8 mouse cellular contexts compared by ENCODE assay signal in genomic region chrX:150813464-150814138, GRCm38 (mm10). TPM values are rescaled to one million over a fixed set of nuclear protein-coding genes. Genes with fewer than 3 reads are reported as not detected.
DNase-seq lines count a peak whose midpoint lies in the region; ATAC-seq and TF ChIP-seq lines count a peak whose summit lies in the region.

No protein-coding gene starts in this region.

- no peaks in the 10 kb centered on the region for H3K9me3 ChIP-seq in ES-E14 (ENCODE audit: control insufficient read depth, insufficient read depth, low read depth, low read length)
- H3K9me3 ChIP-seq in hindbrain, embryonic 13.5 days: no peaks in the 10 kb centered on the region
- H3K9me3 ChIP-seq in megakaryocyte, embryonic 14.5 days: no peaks in the 10 kb centered on the region

- no peaks in the 10 kb centered on the region for H3K36me3 ChIP-seq in ES-E14 (ENCODE audit: control insufficient read depth, insufficient read depth, low read length, poor library complexity, severe bottlenecking)
- peaks cover 31% of the 10 kb centered on the region for H3K36me3 ChIP-seq in hindbrain, embryonic 13.5 days
- peaks cover 31% of the 10 kb centered on the region for H3K36me3 ChIP-seq in megakaryocyte, embryonic 14.5 days (replicated peaks; ENCODE audit: low read length)

- peak; percentile 75 for ATAC-seq in hindbrain, embryonic 13.5 days (ENCODE audit: low FRiP score)

- 0 out of 2 replicates have a peak, but pooled peaks cover 6% of the 10 kb centered on the region for H3K27me3 ChIP-seq in hindbrain, embryonic 13.5 days
- peaks cover 10% of the 10 kb centered on the region for H3K27me3 ChIP-seq in megakaryocyte, embryonic 14.5 days (replicated peaks)

- 0 out of 2 replicates have a peak overlapping the region, but pooled peaks have one; percentile 18 for H3K27ac ChIP-seq in ES-E14 (ENCODE audit: insufficient read depth, low read depth, low read length, poor library complexity, severe bottlenecking)
- H3K27ac ChIP-seq in hindbrain, embryonic 13.5 days: peak overlapping the region; percentile 88

- peak; percentile 2 for DNase-seq in ES-E14 (ENCODE audit: low read depth, low spot score)
- peak; percentile 34 for DNase-seq in brain, embryonic 18.5 days (ENCODE audit: low read depth, low spot score)
- peak; percentile 31 for DNase-seq in forelimb bud, embryonic 11.5 days (ENCODE audit: low read depth, low spot score)
- DNase-seq in left cerebral cortex, postnatal 25 days (ENCODE audit: low spot score in 2 of 2): peak; percentile 6 to 9
- DNase-seq in right cerebral cortex, postnatal 25 days: peak; percentile 15
- no peak for DNase-seq in spleen, postnatal 10 days (ENCODE audit: low spot score in 2 of 2)

- peak overlapping the region; percentile 55 for H3K4me2 ChIP-seq in hindbrain, embryonic 13.5 days

- in situ Hi-C loops in ES-E14 (cut with MboI; ENCODE audit: low sequenced_read_pairs in 2 of 2, unreplicated experiment in 2 of 2): no loop called here

- 19% methylated on average over 16 of the region's 16 CpGs for WGBS in hindbrain, embryonic 13.5 days

- H3K9ac ChIP-seq in ES-E14 (ENCODE audit: insufficient read depth, low read depth, low read length, poor library complexity, severe bottlenecking): peak overlapping the region; percentile 64
- H3K9ac ChIP-seq in hindbrain, embryonic 13.5 days: peak overlapping the region; percentile 70

- intact Hi-C loops in left cerebral cortex, postnatal 25 days (cut with DNase I): no loop called here

- peak overlapping the region; percentile 74 to 91 for H3K4me3 ChIP-seq in ES-E14 (ENCODE audit: insufficient read depth in 1 of 2, low read depth in 1 of 2, low read length in 2 of 2, poor library complexity in 1 of 2, severe bottlenecking in 1 of 2)
- H3K4me3 ChIP-seq in hindbrain, embryonic 13.5 days: peak overlapping the region; percentile 51
- H3K4me3 ChIP-seq in megakaryocyte, embryonic 14.5 days (replicated peaks): peak overlapping the region; percentile 92

- no peaks in the 10 kb centered on the region for H3K4me1 ChIP-seq in ES-E14 (ENCODE audit: control insufficient read depth in 2 of 2, insufficient read depth in 2 of 2, low read length in 2 of 2, poor library complexity in 1 of 2)
- H3K4me1 ChIP-seq in hindbrain, embryonic 13.5 days (replicated peaks): peaks cover 11% of the 10 kb centered on the region
- peaks cover 26% of the 10 kb centered on the region for H3K4me1 ChIP-seq in megakaryocyte, embryonic 14.5 days

TF ChIP-seq in ES-E14, 5 proteins besides CTCF, POLR2A, EP300 and RAD21:
- TF ChIP-seq MAFK (IDR thresholded peaks at IDR 0.05; ENCODE audit: insufficient read depth, low read depth, low read length) (no peak), ZNF384 (IDR thresholded peaks at IDR 0.05; ENCODE audit: low read depth, low read length) (no peak), ZC3H11A (IDR thresholded peaks at IDR 0.05; ENCODE audit: borderline replicate concordance, low read depth, low read length) (no peak), CHD2 (IDR thresholded peaks at IDR 0.05; ENCODE audit: low read depth, low read length) (no peak), HCFC1 (IDR thresholded peaks at IDR 0.05; ENCODE audit: borderline replicate concordance, insufficient read depth, low read length) (no peak)

RNA-seq across cellular contexts. Expression of gene Maged2, which starts 0.5 kb away (rescaled TPM):
- 40.5 and 49.6 TPM in 2 replicates for total RNA-seq in ES-E14 (2012; rRNA removed)
- polyA plus RNA-seq in hindbrain, embryonic 13.5 days (2015; fragmentation: Nextera tagmentation; extraction: Ambion mirVana): 388 and 402 TPM in 2 replicates
- 10 to 100 TPM; 42.8 to 45.9 TPM for total RNA-seq in left cerebral cortex, postnatal 25 days (2021)
- polyA plus RNA-seq in megakaryocyte, embryonic 14.5 days (2012; ENCODE audit: insufficient read depth, low replicate concordance): 107 and 145 TPM in 2 replicates

Comparison
In these comparisons a context has a peak if more than half of its experiments do, and no peak if none do; other contexts are left out.
1. DNase-seq: peak in ES-E14 (single experiment), brain, embryonic 18.5 days (single experiment), forelimb bud, embryonic 11.5 days (single experiment), left cerebral cortex, postnatal 25 days (2 of 2) and right cerebral cortex, postnatal 25 days (single experiment); none in spleen, postnatal 10 days (0 of 2).
2. Peak in every context shown above with its lines, with median percentiles within 50 percentile points of each other: H3K4me3 ChIP-seq.